Comparison of ENCODE assay signal across 10 mouse cellular contexts in genomic region chr5:115854370-115854769, GRCm38 (mm10). TPM values are rescaled to one million over a fixed set of nuclear protein-coding genes. Genes with fewer than 3 reads are reported as not detected.
DNase-seq lines count a peak whose midpoint lies in the region; ATAC-seq and TF ChIP-seq lines count a peak whose summit lies in the region.
"Had no signal": no experiment of that assay in that cellular context is flagged by ENCODE, and none has a peak within 500 bp of the region (broad histone marks: within the 10 kb centered on the region; RNA-seq: fewer than 3 reads in every experiment).

No protein-coding gene starts in this region.

- H3K36me3 ChIP-seq in thymus, adult 2 months (ENCODE audit: control insufficient read depth, insufficient read depth, low read length), result peaks cover 8% of the 10 kb centered on the region
- peaks cover 41% of the 10 kb centered on the region for H3K36me3 ChIP-seq in liver, postnatal 0 days (replicated peaks; ENCODE audit: insufficient read depth, low read length)

- H3K9ac ChIP-seq in liver, postnatal 0 days (replicated peaks), result no peak overlapping the region
- H3K9ac ChIP-seq: neural tube, embryonic 13.5 days had no signal

- no peak overlapping the region for H3K4me2 ChIP-seq in liver, postnatal 0 days (ENCODE audit: low read depth, low read length)
- H3K4me2 ChIP-seq: neural tube, embryonic 13.5 days had no signal

- no peak overlapping the region for H3K27ac ChIP-seq in thymus, adult 2 months (ENCODE audit: control insufficient read depth, insufficient read depth, low read length)
- H3K27ac ChIP-seq in liver, postnatal 0 days (ENCODE audit: low read depth), result no peak overlapping the region
- H3K27ac ChIP-seq: neural tube, embryonic 13.5 days had no signal

- H3K4me1 ChIP-seq in thymus, adult 2 months (replicated peaks; ENCODE audit: control insufficient read depth, insufficient read depth, low read length), result no peaks in the 10 kb centered on the region
- H3K4me1 ChIP-seq in liver, postnatal 0 days (ENCODE audit: insufficient read depth), result no peaks in the 10 kb centered on the region

- H3K9me3 ChIP-seq in liver, postnatal 0 days (ENCODE audit: low read length), result no peaks in the 10 kb centered on the region
- H3K9me3 ChIP-seq: neural tube, embryonic 13.5 days had no signal

- TF ChIP-seq CTCF in thymus, adult 2 months (IDR thresholded peaks at IDR 0.05; ENCODE audit: borderline replicate concordance, control insufficient read depth, extremely low read depth, insufficient read depth, low read length, poor library complexity), result no peak
- no peak for TF ChIP-seq CTCF in liver, postnatal 0 days (IDR thresholded peaks at IDR 0.05; ENCODE audit: low read depth)

- ATAC-seq in liver, postnatal 0 days, result peak; percentile 56

- DNase-seq in adrenal gland, adult (ENCODE audit: inconsistent age in 2 of 2, low spot score in 1 of 2), result peak; percentile 21 to 55
- DNase-seq in adrenal gland, postnatal 4 days (ENCODE audit: low spot score in 2 of 2), result no peak
- DNase-seq in thymus, adult 2 months, result peak; percentile 8
- no peak for DNase-seq in thymus, postnatal 25 days
- DNase-seq in liver, postnatal 0 days, result peak; percentile 47
- DNase-seq in cerebellum, adult 8-10 months, result no peak
- DNase-seq in layer of hippocampus, adult 9-10 months (ENCODE audit: low spot score), result no peak
- no peak for DNase-seq in ovary, adult 18-20 months (ENCODE audit: low spot score)
- DNase-seq: layer of hippocampus, postnatal 36 days had no signal

- TF ChIP-seq EP300 in liver, postnatal 0 days (IDR thresholded peaks at IDR 0.05; ENCODE audit: low read depth), result no peak

- H3K4me3 ChIP-seq in thymus, adult 2 months (ENCODE audit: control insufficient read depth, insufficient read depth, low read length), result no peak overlapping the region
- H3K4me3 ChIP-seq in liver, postnatal 0 days (ENCODE audit: low read depth, low read length), result no peak overlapping the region
- H3K4me3 ChIP-seq: neural tube, embryonic 13.5 days had no signal

- no peak for TF ChIP-seq POLR2A in thymus, adult 2 months (IDR thresholded peaks at IDR 0.05; ENCODE audit: control insufficient read depth, extremely low read depth, insufficient read depth, low read length, poor library complexity)

- WGBS in thymus, adult 2 months, result 76% methylated on average over 12 of the region's 12 CpGs
- 71% methylated on average over 12 of the region's 12 CpGs for WGBS in liver, postnatal 0 days (ENCODE audit: insufficient replicate concordance)

- no peaks in the 10 kb centered on the region for H3K27me3 ChIP-seq in thymus, adult 2 months (ENCODE audit: control insufficient read depth, insufficient read depth, low read length)
- H3K27me3 ChIP-seq in liver, postnatal 0 days (ENCODE audit: insufficient read depth, low read length), result no peaks in the 10 kb centered on the region
- H3K27me3 ChIP-seq: neural tube, embryonic 13.5 days had no signal

RNA-seq across cellular contexts. Expression of gene Cit, which starts 9.3 kb away (rescaled TPM):
- 10 to 100 TPM; 20.1 to 24.9 TPM for total RNA-seq in adrenal gland, postnatal 4 days (2021)
- 14.1 and 21.9 TPM in 2 replicates for polyA plus RNA-seq in thymus, adult 2 months (2012; rRNA removed)
- 9.1 and 11.5 TPM in 2 replicates for polyA plus RNA-seq in liver, postnatal 0 days (2015; fragmentation: Nextera tagmentation; extraction: Ambion mirVana)

Comparison
In these comparisons a context has a peak if more than half of its experiments do, and no peak if none do; other contexts are left out.
1. DNase-seq: peak in adrenal gland, adult (2 of 2), thymus, adult 2 months (single experiment) and liver, postnatal 0 days (single experiment); none in adrenal gland, postnatal 4 days (0 of 2), thymus, postnatal 25 days (single experiment), cerebellum, adult 8-10 months (single experiment), layer of hippocampus, adult 9-10 months (single experiment) and ovary, adult 18-20 months (single experiment).